Mouse (Mus musculus) megakaryocyte-erythroid progenitor cell, adult 5-6 weeks (primary cell): ENCODE data around the gene Ifih1. TPM values are rescaled to one million over a fixed set of nuclear protein-coding genes. Genes with fewer than 3 reads are reported as not detected.

Experiments used
- ATAC-seq: replicated peaks from 2 replicates; pipeline ENCODE4 v1.8.0; 2016; ENCODE audit warnings: mild to moderate bottlenecking, inconsistent platforms; ENCODE audit not compliant: severe bottlenecking, poor library complexity, low FRiP score, low TSS enrichment
- total RNA-seq, 2 experiments: library from RNA; stranded (forward) in 1 of 2; stranded (reverse) in 1 of 2; fragments of 200-1000, 215-1000 nt in 1 of 2; fragments of >200 nt in 1 of 2; fragmentation: Nextera tagmentation in 1 of 2; gene quantifications; 2 replicates each; pipeline ENCODE4 v1.2.3; 2014 to 2017

Ifih1 gene
- total RNA-seq, 2 experiments from 2014 or later = 16.4 to 19.9 TPM

DNA sequence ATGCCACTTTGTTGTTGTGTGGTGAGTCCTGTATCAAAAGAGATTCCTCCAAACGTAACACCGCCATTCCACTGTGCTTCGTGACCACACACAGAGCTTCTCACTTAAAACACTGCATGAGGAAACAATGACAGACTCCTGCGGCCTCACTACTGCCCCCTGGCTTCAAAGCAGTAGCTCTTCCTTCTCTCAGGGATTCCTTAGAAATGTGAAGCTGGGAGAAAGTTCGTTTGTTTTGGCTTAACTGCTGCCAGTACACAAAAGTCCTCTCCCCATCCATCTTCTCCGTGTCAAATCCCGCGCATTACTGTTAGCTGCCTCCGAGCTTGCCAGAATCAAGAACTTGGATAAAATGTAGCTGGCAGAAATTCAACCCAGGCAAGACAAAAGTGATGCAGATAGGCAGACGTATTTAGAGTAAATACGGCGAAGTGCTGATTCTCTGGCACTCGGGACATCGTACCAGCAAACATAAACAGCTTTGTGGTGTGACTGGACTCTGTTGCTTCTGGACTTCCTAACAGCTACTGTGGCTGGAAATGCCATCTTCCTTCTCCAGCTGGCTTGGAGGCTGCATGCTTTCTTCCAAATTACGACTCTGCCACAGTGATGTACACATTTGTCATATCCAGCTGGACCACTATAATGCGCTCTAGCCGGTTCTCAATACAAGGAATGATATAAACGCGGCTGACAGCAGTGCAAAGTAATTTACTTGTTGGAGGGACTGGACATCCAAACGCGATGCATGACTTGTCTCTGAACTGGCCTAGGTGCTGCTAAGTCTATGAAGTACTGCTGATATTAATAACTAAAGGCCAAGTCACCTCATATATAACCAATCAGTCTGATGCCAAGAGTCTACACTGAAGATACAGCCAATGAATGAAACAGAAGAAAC lies 2.4 kb downstream of the Ifih1 start:
- peak; percentile 74 for ATAC-seq

DNA sequence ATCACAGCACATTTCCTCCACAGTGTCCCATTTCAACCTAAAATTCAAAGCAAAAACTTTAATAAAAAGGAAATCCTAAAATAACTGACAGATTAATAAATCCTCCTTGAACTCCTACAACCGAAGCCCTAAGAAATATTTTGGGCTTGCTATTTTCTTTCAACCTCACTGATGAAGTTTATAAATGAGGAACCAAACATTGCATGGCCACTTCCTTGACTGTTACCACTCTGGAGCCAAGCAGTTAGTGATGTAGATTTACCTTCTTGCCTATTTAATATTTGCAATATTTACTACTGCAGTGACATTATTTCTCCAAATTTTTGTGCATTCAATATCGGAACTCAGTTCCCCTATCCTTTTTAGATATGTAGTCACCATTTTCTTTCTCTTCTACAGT lies 6.2 kb downstream of the Ifih1 start:
- ATAC-seq = no peak

DNA sequence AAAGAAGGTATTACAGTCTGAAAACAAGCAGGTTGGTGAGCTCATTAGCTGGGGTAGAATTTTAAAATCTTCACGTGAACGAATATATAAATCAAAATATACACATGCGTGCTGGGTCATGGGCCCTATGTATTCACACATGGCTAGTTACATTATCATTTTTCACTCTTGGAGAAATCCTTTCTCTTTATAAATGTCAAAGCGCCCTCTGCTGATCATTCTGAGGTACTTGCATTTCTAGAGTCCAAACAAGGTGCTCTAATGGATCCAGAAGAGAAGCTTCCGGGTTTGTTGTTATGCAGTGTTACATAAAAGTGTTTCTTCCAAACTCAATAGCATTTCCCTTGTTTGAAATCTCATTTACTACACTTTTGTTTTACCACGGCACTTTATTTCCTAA lies 15.6 kb downstream of the Ifih1 start:
- peak; percentile 92 for ATAC-seq

DNA sequence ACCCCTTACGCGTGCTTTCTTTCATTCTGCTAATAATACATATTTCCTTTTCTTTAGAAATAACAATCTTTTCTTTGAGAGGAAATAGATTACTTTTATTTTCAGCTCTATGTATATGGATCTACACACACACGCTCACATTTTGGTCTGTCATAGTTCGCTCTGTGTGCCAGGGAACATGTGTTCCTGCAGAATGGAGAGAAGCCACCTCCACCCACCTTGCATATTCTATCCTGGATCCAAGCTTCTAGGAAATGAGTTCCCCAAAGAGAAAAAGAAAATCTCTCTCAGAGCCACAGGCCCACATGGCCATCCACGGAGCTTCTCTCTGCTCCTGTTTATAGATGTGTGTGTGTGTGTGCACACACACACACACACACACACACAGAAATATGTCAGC lies 17.7 kb downstream of the Ifih1 start:
- ATAC-seq = no peak

DNA sequence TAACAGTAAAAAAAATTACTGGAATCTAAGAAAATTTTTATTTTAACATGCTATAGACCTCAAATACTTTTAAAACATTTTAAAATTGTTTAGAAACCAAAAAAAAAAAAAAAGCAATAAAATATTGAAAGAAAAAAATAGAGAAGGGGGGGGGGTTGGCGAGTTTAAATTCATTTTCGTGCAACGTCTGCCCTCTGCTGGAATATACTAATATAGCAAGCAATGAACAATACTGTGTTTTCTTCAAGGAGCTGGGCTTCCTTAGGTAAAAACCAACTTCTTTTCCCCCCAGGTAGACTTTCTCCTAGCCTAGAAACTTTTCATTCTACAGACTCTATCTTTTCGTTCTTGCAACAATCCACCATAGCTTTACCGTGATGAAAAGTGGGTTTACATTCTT lies 18.3 kb downstream of the Ifih1 start:
- no peak; the same call in 1 of the 2 replicates for ATAC-seq

DNA sequence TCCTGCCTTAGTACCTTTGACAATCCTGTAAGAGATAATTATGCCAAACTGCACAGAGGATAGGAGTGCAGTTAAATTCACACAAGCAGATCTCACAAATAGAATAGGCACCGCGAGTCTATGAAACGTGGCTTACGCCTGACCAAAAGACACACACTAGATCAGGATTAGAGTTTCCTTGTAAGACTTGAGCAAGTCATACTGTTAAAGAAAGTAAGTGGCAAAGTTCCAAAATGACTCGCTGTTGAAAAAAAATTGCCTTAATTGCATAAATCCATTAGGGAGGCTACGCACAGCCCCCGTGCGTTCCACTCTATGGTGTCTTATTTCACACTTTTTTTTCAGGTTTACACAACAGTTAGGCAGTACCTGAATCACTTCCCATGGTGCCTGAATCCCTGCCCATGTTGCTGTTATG lies 23.0 kb downstream of the Ifih1 start:
- 0 out of 2 replicates have a peak, but pooled peaks have one; percentile 3 for ATAC-seq

DNA sequence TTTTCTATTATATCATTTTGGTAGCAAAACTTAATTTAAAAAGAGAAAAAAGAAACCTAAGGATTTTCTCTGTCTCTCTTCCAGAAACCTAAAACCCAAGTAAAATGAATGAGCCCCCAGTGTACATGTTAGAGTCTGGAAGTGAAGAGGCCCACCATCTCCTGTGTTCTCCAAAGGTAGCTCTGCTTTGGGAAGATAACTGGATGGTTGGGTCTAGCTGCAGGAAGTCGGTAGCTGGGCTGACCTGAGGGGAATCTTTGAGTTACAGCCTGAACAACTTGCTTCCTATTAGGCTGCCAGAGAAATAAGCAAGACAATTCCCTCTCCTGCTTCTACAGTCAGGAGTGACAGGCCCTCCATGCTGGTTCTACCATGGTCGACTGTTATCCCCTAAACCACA lies 26.4 kb downstream of the Ifih1 start:
- ATAC-seq = no peak

DNA sequence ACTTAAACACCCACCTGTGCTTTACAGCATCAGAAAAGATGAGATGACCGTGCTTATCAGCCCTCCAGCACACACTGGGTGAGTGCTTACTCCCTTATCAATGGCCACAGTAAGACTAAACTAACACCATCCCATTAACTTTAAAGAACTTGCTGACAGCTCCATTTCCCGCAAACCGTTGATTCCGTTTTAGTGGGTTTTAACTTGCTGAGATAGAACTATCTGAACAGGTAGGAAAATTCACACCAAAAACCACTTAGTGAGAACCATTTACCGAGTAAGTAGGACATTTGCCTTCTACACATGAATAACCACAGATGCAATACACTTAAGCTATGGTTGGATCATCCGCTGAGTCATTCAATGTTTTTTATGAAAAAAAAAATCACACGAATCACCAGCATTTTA lies 27.1 kb downstream of the Ifih1 start:
- ATAC-seq = peak; percentile 98

DNA sequence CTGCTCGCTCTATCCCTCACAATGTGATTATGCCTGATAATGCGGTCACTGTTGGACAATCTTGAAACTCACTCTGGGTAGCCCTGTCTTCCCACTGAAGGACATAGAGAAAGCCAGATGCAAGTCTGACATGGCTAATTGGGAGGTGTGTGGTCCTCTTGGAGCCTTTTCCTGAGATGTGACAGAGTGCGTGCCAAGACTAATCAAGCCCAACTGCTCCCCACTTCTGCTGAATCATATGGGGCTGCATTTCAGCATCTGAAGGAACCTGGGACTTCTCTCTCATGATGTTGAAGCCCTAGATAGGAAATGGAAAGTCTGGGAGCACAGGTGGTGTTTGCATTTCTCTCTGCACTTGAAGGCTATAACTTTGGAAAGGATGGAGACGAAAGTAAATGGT lies 32.9 kb downstream of the Ifih1 start:
- ATAC-seq = peak; percentile 75

DNA sequence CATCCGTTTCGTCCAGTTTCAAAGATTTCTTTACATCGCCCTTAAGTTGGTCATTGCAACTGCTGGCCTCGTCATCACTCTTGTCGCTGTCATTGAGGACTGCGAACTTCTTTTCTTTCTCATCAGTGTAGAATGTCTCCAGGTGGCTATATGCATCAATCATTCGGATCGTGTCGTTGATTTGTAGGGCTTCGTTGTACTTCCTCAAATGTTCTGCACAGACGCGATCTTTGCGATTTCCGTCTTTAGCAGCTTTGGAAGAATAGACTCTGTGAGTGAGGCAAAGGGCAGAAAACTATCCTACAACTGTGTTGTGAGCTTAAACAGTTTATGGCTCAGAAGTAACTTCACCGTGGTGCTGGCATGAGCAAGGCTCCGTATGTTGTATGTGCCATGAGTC lies 39.9 kb downstream of the Ifih1 start:
- ATAC-seq = peak; percentile 18; the same call in 1 of the 2 replicates

DNA sequence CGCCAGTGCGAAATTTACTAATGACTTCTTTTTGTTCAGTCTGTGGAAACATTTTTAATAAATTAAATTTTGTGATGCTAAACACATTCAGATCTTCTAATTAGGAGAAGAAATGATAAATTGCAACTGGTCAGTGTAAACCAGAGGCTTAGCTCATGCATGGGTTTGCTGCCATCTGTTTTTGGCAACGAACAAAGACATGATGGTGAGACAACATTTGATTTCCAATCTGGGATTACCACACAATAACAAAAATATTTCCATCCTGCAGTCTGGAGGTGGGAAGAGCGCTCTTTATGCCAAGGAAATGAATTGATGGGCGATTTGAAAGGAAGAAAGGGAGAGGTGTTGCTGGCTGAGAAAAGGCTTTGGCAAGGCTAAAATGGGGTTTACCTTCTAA lies 42.5 kb downstream of the Ifih1 start:
- ATAC-seq = no peak

DNA sequence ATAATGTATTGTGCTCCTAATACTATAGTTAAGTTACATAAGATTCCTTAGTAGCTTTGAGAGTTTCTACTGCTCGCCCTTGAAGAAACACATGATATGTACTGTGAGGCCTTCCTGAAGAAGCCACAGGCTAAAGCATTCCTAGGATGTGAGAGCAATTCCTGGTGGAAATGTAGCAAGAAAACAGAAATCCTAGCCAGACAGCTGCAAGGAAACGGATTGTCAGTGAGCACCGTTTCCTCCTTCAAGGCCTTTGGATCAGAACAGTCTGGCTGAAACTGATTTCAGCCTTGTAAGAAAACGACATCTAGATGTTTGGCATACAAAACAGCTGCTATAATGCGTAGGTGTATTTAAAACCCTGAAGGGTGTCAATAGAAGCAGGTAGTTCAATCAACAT lies 49.5 kb downstream of the Ifih1 start:
- no peak for ATAC-seq

DNA sequence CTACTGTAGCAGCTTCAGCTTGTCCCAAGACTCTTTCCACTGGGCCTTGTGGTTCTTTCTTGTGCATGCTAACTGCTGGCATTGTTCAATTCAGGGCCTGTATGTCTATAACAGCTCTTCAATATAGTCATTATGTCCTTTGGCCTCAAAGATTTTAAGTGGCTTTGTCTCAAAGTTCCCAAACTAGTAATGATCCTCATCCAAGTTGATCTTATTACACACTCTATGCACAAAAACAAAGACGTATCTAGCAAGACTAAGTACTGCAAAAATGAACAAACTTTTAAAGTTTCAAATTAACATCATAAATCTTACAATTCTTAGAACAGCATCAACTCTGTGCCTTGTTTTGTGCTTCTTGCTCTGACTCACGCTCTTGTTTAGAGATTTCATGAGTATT lies 51.6 kb downstream of the Ifih1 start:
- no peak for ATAC-seq

DNA sequence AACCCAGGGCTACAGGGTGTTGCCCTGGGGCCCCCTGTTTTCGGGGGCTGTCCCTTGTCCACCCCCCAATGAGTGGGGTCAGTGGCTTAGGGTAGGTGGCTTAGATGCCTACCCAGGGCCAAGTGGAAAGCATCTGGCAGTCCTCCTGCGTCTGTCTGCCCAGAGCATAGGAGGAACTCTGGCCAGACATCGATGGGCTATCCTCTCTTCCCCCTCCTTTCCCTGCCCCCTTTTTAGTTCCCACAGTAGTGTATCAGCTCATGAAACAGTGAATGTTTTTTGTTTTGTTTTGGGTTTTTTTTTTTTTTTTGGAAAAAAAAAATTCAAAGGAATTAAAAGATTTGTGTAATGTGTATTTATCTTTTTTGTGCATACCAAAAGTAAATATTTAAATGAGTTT lies 54.5 kb downstream of the Ifih1 start:
- no peak for ATAC-seq

DNA sequence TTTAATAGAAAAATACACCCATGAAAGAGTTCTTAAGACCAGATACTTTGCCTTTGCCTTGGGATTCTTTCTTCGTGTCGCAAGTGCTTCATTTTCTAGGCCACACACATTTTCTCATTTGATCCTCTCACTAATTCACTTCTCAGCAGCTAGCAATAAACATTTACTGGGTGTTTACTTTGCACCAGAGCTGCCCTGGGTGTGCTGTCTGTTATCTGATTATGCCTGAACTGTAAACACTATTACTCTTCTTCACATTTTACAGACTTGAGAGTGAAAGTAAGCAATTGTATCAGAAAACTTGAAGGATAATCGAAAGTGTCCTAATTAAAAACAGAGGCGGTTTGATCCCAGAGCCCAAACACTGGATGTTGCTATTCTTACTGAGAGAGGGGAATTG lies 56.7 kb downstream of the Ifih1 start:
- no peak for ATAC-seq

DNA sequence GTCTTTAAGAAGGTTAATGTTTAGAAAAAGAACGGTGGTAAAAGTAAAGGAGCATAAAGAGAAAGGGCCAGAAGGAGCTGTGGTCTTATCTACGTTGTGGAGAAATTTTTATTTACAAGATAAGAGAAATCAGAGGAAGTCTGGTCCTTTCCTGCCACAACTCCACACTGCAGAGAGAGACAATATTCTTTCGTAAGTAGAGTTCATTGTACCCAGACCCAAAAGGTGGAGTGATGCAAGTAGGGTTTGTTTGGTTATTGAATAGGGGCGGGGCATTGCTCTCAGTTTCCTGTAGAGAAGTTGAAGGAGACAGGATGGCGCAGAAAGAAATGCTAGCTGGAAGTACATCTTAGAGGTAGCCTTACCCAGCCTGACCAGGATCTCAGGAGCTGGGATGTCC lies 60.3 kb downstream of the Ifih1 start:
- ATAC-seq = peak; percentile 42

DNA sequence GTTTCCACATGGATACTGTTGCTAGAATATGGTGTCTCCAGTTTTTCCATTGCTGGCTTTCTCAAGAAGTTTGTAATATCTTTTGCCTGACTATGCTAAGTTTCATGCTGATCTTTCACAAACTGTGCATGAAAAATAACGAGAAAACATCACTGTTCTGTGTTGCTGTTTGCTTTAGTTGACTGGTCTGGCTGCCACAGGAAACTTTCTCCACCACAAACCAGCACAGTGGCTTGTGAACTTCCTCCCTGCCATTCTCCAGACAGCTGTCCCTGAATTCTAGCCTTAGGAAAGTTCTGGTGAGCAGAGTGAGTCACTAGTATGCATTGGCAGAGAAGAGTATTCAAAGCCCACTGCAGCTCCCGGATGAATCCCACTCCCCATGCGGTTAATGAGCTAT lies 71.1 kb downstream of the Ifih1 start:
- no peak for ATAC-seq

DNA sequence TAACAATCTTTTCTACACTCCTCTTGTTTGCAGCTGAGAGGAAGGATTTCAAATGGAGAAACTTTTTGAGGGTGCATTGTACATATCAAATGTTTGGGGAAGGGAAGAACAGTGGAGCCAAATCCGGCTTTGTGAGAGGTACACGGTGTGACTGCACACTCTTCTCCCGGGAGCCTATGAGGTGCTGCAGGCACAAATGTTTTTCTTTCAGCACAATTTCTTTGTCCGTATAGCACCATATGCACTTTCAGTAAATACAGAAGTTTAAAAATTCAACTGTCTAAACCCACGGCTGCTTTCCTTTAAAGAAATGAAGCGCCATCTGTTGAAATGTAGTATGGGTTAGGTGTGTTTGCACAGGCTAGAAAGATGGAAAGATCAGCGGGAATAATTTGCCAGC lies 71.8 kb downstream of the Ifih1 start:
- ATAC-seq = no peak

DNA sequence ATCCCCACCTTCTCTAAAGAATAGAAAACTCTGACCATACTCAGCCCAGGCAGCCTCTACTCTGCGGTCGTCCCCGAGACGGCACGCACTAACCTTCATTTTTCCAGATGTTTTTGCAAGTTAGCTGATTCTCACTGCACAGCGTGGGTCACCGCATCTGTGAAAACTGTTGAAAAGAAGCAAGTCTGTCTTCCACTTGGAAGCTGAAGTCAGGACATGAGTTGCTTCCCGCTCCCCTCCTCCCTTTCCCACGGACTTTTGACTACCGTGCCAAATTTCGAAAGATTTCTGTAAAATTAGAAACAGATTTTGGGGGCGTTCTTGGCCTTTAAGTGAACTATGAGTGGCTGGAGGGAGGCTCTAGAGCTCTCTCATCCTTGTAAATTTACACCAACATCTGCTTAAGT lies 72.3 kb downstream of the Ifih1 start, which contains the start of gene Fap:
Gene Fap (minus strand): TSS at position 323 of the 407 bp plus-strand sequence.
- no peak for ATAC-seq

DNA sequence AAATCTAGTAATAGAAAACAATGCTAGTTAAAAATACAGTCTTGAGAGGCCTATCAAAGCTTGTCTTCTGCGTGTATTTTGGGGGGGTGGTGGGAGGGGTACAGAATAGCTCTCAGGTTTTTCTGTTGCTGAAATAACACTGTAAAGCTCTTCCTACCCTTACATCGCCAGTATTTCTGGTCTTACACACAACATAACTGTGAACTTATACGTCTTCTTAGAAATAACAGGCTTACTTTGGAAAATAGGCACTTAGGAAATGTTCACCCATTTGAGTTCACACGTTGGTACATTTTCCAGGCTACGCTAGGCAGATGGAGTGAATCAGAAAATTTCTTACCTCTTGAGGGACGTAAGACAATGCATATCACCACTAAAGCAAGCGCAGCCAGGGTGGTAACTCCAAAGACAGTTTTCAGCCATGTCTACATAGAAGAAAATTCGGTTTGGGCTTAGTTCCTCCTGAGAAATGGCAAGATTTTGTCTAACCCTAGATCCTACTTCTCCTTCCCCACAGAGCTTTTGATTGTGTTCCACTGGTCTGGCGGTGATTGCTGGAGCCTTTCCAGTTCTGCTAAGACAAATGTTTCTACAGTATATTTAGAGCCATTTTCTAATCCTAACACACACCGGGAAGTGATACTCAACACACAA lies 72.8 kb downstream of the Ifih1 start:
- ATAC-seq = no peak

DNA sequence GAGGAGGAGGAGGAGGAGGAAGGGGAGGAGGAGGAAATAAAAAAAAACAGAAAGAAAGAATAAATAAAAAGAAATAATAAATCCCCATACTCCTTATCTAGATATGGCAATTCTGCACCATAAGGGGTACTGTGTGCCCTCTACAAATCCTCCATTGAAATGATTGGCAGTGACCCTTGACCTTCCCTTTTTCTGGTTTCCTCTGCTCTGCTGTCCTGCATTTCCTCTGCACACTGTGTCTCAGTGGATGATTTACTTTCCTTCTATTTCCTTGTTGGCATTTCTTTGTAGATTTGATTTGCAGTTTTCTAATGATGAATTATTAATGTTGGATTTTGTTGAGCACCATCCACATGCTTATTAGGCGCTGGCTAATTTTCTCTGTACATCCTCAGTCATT lies 81.4 kb downstream of the Ifih1 start:
- no peak for ATAC-seq
